9 mouse cellular contexts compared by ENCODE assay signal in the genomic region with DNA sequence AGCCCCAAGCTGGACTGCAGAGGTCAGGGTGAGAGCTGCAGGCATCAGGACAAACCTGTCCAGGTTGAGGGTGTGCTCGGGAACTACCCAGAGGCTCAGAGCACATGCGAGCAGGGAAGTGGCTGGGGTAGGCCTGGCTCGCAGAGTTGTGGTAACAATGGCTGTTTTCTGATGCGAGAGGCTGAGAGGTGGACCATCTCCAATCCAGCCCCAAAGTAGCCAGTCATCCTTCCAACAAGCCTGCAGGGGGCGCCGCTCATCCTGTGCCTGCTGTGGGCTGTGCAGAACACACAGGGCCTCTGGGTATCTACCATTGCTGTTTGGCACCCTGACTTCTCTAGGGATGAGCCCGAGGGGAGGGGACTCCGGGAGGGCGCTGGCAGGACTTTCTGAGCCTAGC. TPM values are rescaled to one million over a fixed set of nuclear protein-coding genes. Genes with fewer than 3 reads are reported as not detected.
A peak's percentile ranks its signal among the peaks of the same experiment; 100 is the strongest.
DNase-seq lines count a peak whose midpoint lies in the region; TF ChIP-seq lines count a peak whose summit lies in the region.
"Had no signal": no experiment of that assay in that cellular context is flagged by ENCODE, and none has a peak within 500 bp of the region (broad histone marks: within the 10 kb centered on the region; RNA-seq: fewer than 3 reads in every experiment).

No protein-coding gene starts in this region.

- peak; percentile 56 for TF ChIP-seq CTCF in brain, embryonic 14.5 days (IDR thresholded peaks at IDR 0.05; ENCODE audit: borderline replicate concordance, extremely low read depth, insufficient read depth, insufficient read length)

- DNase-seq in kidney, postnatal 10 days = peak; percentile 25
- no peak for DNase-seq in kidney, adult 9 months
- DNase-seq in ES-CJ7 (ENCODE audit: low read depth, low spot score) = peak; percentile 93
- DNase-seq in brain, embryonic 14.5 days (ENCODE audit: low read depth) = no peak
- peak; percentile 51 to 62 for DNase-seq in natural killer cell, adult 2 months (ENCODE audit: low spot score in 2 of 2)
- DNase-seq in heart, adult 9 months (ENCODE audit: low spot score in 2 of 2) = no peak
- DNase-seq in yolk sac, embryonic 10.5 days (ENCODE audit: low spot score) = no peak
- no peak for DNase-seq in urinary bladder, postnatal 10 days (ENCODE audit: low spot score)
- DNase-seq: cerebellum, postnatal 36 days had no signal

- TF ChIP-seq POLR2A in brain, embryonic 14.5 days (IDR thresholded peaks at IDR 0.05; ENCODE audit: borderline replicate concordance, extremely low read depth, insufficient read depth, insufficient read length, poor library complexity, severe bottlenecking) = no peak

RNA-seq across cellular contexts. Expression of a gene that starts 8.9 kb away (rescaled TPM):
- 240 and 300 TPM in 2 replicates for polyA plus RNA-seq in brain, embryonic 14.5 days (2012; rRNA removed)

RNA-seq across cellular contexts. Expression of a gene that starts 17.3 kb away (rescaled TPM):
- polyA plus RNA-seq in brain, embryonic 14.5 days (2012; rRNA removed) = 25.1 and 28.4 TPM in 2 replicates

RNA-seq across cellular contexts. Expression of a gene that starts 24.8 kb away (rescaled TPM):
- polyA plus RNA-seq in brain, embryonic 14.5 days (2012; rRNA removed) = 2.3 and 2.5 TPM in 2 replicates

RNA-seq across cellular contexts. Expression of a gene that starts 59.0 kb away (rescaled TPM):
- 2.0 and 2.3 TPM in 2 replicates for polyA plus RNA-seq in brain, embryonic 14.5 days (2012; rRNA removed)

Comparison
In these comparisons a context has a peak if more than half of its experiments do, and no peak if none do; other contexts are left out.
1. DNase-seq: peak in kidney, postnatal 10 days (single experiment), ES-CJ7 (single experiment) and natural killer cell, adult 2 months (2 of 2); none in kidney, adult 9 months (single experiment), brain, embryonic 14.5 days (single experiment), heart, adult 9 months (0 of 2), yolk sac, embryonic 10.5 days (single experiment) and urinary bladder, postnatal 10 days (single experiment).